Mouse (Mus musculus) embryo, embryonic 10.5 days (tissue): Measurements from ENCODE around the gene Olr1.

ENCODE experiments used
- DNase-seq: peaks from one replicate; pipeline ENCODE4 v3.0.0-alpha.2; 2015; ENCODE audit warnings: low spot score

The Olr1 gene

GRCm38 (mm10) chr6:129507024-129507423 is at the start of gene Olr1:
Gene Olr1, minus strand, starts transcription at chr6:129507165.
- DNase-seq, result no peak

- DNase-seq, result no peak
Measured at GRCm38 (mm10) chr6:129548009-129548408, 41.0 kb upstream of the Olr1 start.

GRCm38 (mm10) chr6:129547277-129547676 is 40.3 kb upstream of the Olr1 start:
- no peak for DNase-seq

GRCm38 (mm10) chr6:129543709-129544606 is 37.0 kb upstream of the Olr1 start:
- DNase-seq, result peak; percentile 79

GRCm38 (mm10) chr6:129542540-129542939 is 35.6 kb upstream of the Olr1 start:
- DNase-seq, result no peak

GRCm38 (mm10) chr6:129541931-129542330 is 35.0 kb upstream of the Olr1 start:
- DNase-seq, result no peak

- DNase-seq, result no peak
Measured at GRCm38 (mm10) chr6:129538555-129538954, 31.6 kb upstream of the Olr1 start.

GRCm38 (mm10) chr6:129535723-129536122 is 28.8 kb upstream of the Olr1 start:
- DNase-seq, result no peak

GRCm38 (mm10) chr6:129534627-129535190 is 27.7 kb upstream of the Olr1 start:
- no peak for DNase-seq

GRCm38 (mm10) chr6:129534057-129534456 is 27.1 kb upstream of the Olr1 start:
- peak; percentile 55 for DNase-seq

- peak; percentile 86 for DNase-seq
Measured at GRCm38 (mm10) chr6:129532942-129533860, 26.2 kb upstream of the Olr1 start, which contains the start of gene Gabarapl1. Gene Gabarapl1, plus strand, starts transcription at chr6:129533160.

- DNase-seq, result no peak
Measured at GRCm38 (mm10) chr6:129532556-129532941, 25.6 kb upstream of the Olr1 start.

- DNase-seq, result no peak
Measured at GRCm38 (mm10) chr6:129530261-129530660, 23.3 kb upstream of the Olr1 start.

GRCm38 (mm10) chr6:129529605-129530004 is 22.6 kb upstream of the Olr1 start:
- no peak for DNase-seq

- DNase-seq, result no peak
Measured at GRCm38 (mm10) chr6:129527416-129527815, 20.5 kb upstream of the Olr1 start.

- DNase-seq, result no peak
Measured at GRCm38 (mm10) chr6:129526069-129526468, 19.1 kb upstream of the Olr1 start.

- peak; percentile 60 for DNase-seq
Measured at GRCm38 (mm10) chr6:129517752-129518408, 10.9 kb upstream of the Olr1 start.

- no peak for DNase-seq
Measured at GRCm38 (mm10) chr6:129516388-129516787, 9.4 kb upstream of the Olr1 start.

- DNase-seq, result no peak
Measured at GRCm38 (mm10) chr6:129515068-129515467, 8.1 kb upstream of the Olr1 start.

- DNase-seq, result no peak
Measured at GRCm38 (mm10) chr6:129514376-129514775, 7.4 kb upstream of the Olr1 start.

- DNase-seq, result no peak
Measured at GRCm38 (mm10) chr6:129513409-129513808, 6.4 kb upstream of the Olr1 start.

- DNase-seq, result peak; percentile 37
Measured at GRCm38 (mm10) chr6:129512868-129513267, 5.9 kb upstream of the Olr1 start.
